Mouse (Mus musculus) kidney, embryonic 14.5 days (tissue): ENCODE measurements around the gene Ctsz. TPM values are rescaled to one million over a fixed set of nuclear protein-coding genes. Genes with fewer than 3 reads are reported as not detected.

Experiments
- ATAC-seq: fragments of 200-750 bp; cut with Nextera tagmentation; 2 replicates; pipeline ENCODE4 v1.8.0; 2017; ENCODE audit warnings: moderate number of reproducible peaks, mild to moderate bottlenecking, moderate TSS enrichment, moderate library complexity; ENCODE audit not compliant: low FRiP score, low TSS enrichment
- H3K27ac ChIP-seq: fragments of 300-500 bp; sonication (generic); 2 replicates; pipeline ENCODE4 v1.5.1; 2014; ENCODE audit warnings: low read depth, mild to moderate bottlenecking, low read length, moderate library complexity, mixed read lengths
- H3K27me3 ChIP-seq: fragments of 300-500 bp; sonication (generic); 2 replicates; pipeline ENCODE4 v1.6.1; 2014; ENCODE audit warnings: mild to moderate bottlenecking, low read length; ENCODE audit not compliant: control insufficient read depth, insufficient read depth
- H3K36me3 ChIP-seq: fragments of 300-500 bp; sonication (generic); 2 replicates; pipeline ENCODE4 v1.6.1; 2014; ENCODE audit warnings: low read length, mixed read lengths; ENCODE audit not compliant: control insufficient read depth, insufficient read depth
- H3K4me1 ChIP-seq: fragments of 300-500 bp; sonication (generic); 2 replicates; pipeline ENCODE4 v1.6.1; 2014; ENCODE audit warnings: low read length, mixed read lengths; ENCODE audit not compliant: control insufficient read depth, insufficient read depth
- H3K4me2 ChIP-seq: fragments of 300-500 bp; sonication (generic); replicated peaks from 2 replicates; pipeline ENCODE4 v1.6.1; 2014; ENCODE audit warnings: low read depth, mild to moderate bottlenecking, low read length
- H3K4me3 ChIP-seq: fragments of 300-500 bp; sonication (generic); 2 replicates; pipeline ENCODE4 v1.5.1; 2014; ENCODE audit warnings: mild to moderate bottlenecking, low read length
- H3K9ac ChIP-seq: fragments of 300-500 bp; sonication (generic); 2 replicates; pipeline ENCODE4 v1.6.1; 2014; ENCODE audit warnings: low read depth, mild to moderate bottlenecking, low read length, moderate library complexity
- H3K9me3 ChIP-seq: fragments of 300-500 bp; sonication (generic); 2 replicates; pipeline ENCODE4 v1.6.1; 2016; ENCODE audit warnings: low read length; ENCODE audit not compliant: control insufficient read depth
- WGBS: fragments of 180-500 bp; shearing (Covaris S2); extraction: QIAGEN DNeasy Blood & Tissue Kit; methylation state at CpG from one replicate; pipeline ENCODE4 v1.1.7; 2014; 5-methylcytosine and 5-hydroxymethylcytosine counted together
- polyA plus RNA-seq: library from polyadenylated mRNA; unstranded; fragments of >200 nt; fragmentation: Nextera tagmentation; extraction: Ambion mirVana; gene quantifications from 2 replicates; pipeline ENCODE4 v1.2.1, GENCODE M21; 2014

The Ctsz gene
- polyA plus RNA-seq, 1 experiment from 2014 or later: 115 TPM

DNA sequence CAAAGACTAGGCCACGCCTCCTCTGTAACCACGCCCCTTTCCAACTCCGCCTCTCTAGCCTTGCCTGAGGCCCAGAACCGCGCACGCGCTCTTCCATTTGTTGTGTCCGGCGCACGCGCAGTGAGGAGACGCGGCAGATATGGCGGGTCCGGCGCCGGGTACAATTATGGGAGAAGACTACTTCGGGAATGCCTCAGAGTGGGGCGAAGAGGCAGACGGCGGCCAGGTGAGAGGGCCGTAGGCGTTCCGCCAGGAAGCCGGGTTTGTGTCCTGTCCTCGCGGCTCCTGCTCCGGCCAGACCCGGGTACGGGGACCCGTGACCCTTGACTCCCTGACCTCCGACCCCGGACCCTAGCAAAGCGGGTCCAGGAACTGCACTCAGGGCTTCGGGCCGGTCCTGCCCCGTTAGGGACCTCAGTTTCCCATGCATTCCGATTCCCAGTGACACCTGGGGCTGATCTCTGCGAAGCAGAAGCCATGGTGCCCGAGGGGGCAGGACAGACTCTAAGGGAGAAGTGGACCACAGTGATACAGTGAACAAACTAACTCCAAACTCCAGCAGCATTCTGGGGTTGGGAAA is 23.0 kb downstream of the Ctsz start, which contains the start of gene Nelfcd:
Gene Nelfcd (plus strand): TSS at position 74 of the 580 bp plus-strand sequence.
- Histone ChIP-seq H3K4me1 (peaks cover 6% of the 10 kb centered on the region), H3K9ac (peak within 1 kb of the TSS; percentile 80), H3K4me3 (peak within 1 kb of the TSS; percentile 73), H3K4me2 (peak within 1 kb of the TSS; percentile 74), H3K9me3 (no peaks in the 10 kb centered on the region), H3K27me3 (no peaks in the 10 kb centered on the region), H3K27ac (peak within 1 kb of the TSS; percentile 24; the same call in 1 of the 2 replicates), H3K36me3 (peaks cover 8% of the 10 kb centered on the region)
- WGBS: 1% methylated on average over 40 of the region's 40 CpGs
- peak; percentile 96 for ATAC-seq

GRCm38 (mm10) chr2:174415001-174415730 is 23.7 kb downstream of the Ctsz start:
- no peak overlapping the region for H3K9ac ChIP-seq
- no peaks in the 10 kb centered on the region for H3K9me3 ChIP-seq
- H3K4me1 ChIP-seq: peaks cover 6% of the 10 kb centered on the region
- H3K27ac ChIP-seq: no peak overlapping the region
- WGBS: 48% methylated on average over 15 of the region's 18 CpGs
- H3K27me3 ChIP-seq: no peaks in the 10 kb centered on the region
- ATAC-seq: no peak; the same call in none of the 2 replicates
- H3K4me2 ChIP-seq: no peak overlapping the region
- H3K4me3 ChIP-seq: peak overlapping the region; percentile 73
- H3K36me3 ChIP-seq: peaks cover 4% of the 10 kb centered on the region; the same call in 1 of the 2 replicates

- no peak overlapping the region for H3K4me3 ChIP-seq
Observed at GRCm38 (mm10) chr2:174413127-174413526, 25.7 kb downstream of the Ctsz start.

GRCm38 (mm10) chr2:174410222-174410621 is 28.6 kb downstream of the Ctsz start:
- H3K36me3 ChIP-seq: no peaks in the 10 kb centered on the region
- H3K4me1 ChIP-seq: no peaks in the 10 kb centered on the region
- no peak overlapping the region for H3K4me3 ChIP-seq
- H3K9ac ChIP-seq: no peak overlapping the region
- H3K27me3 ChIP-seq: no peaks in the 10 kb centered on the region
- 27% methylated on average over 2 of the region's 2 CpGs for WGBS
- ATAC-seq: peak; percentile 32; the same call in 1 of the 2 replicates
- no peaks in the 10 kb centered on the region for H3K9me3 ChIP-seq
- H3K27ac ChIP-seq: no peak overlapping the region
- H3K4me2 ChIP-seq: no peak overlapping the region

More at GRCm38 (mm10) chr2:174413127-174413526, 25.7 kb downstream of the Ctsz start:
- Histone ChIP-seq H3K4me1 (peaks cover 6% of the 10 kb centered on the region), H3K9ac (no peak overlapping the region), H3K27ac (no peak overlapping the region), H3K36me3 (no peaks in the 10 kb centered on the region), H3K27me3 (no peaks in the 10 kb centered on the region), H3K4me2 (no peak overlapping the region), H3K9me3 (no peaks in the 10 kb centered on the region)
- no peak for ATAC-seq
- WGBS: 73% methylated on average over 7 of the region's 7 CpGs

- Histone ChIP-seq H3K4me3 (no peak overlapping the region), H3K36me3 (no peaks in the 10 kb centered on the region), H3K4me2 (no peak overlapping the region), H3K27ac (no peak overlapping the region), H3K27me3 (no peaks in the 10 kb centered on the region), H3K4me1 (no peaks in the 10 kb centered on the region), H3K9ac (no peak overlapping the region), H3K9me3 (no peaks in the 10 kb centered on the region)
- ATAC-seq: no peak
- WGBS: 81% methylated on average over 4 of the region's 4 CpGs
Observed at GRCm38 (mm10) chr2:174400396-174400795, 38.4 kb downstream of the Ctsz start.

GRCm38 (mm10) chr2:174397881-174398280 is 41.0 kb downstream of the Ctsz start:
- Histone ChIP-seq H3K4me2 (no peak overlapping the region), H3K27ac (no peak overlapping the region), H3K27me3 (no peaks in the 10 kb centered on the region), H3K4me1 (no peaks in the 10 kb centered on the region), H3K4me3 (no peak overlapping the region), H3K9ac (no peak overlapping the region), H3K36me3 (no peaks in the 10 kb centered on the region), H3K9me3 (no peaks in the 10 kb centered on the region)
- 88% methylated on average over 6 of the region's 6 CpGs for WGBS
- no peak for ATAC-seq

- H3K4me2 ChIP-seq: no peak overlapping the region
- no peak for ATAC-seq
- 89% methylated on average over 1 of the region's 1 CpGs for WGBS
Observed at GRCm38 (mm10) chr2:174397065-174397464, 41.8 kb downstream of the Ctsz start.

GRCm38 (mm10) chr2:174396643-174397042 is 42.2 kb downstream of the Ctsz start:
- no peak for ATAC-seq
- H3K36me3 ChIP-seq: no peaks in the 10 kb centered on the region
- no peaks in the 10 kb centered on the region for H3K4me1 ChIP-seq

More at GRCm38 (mm10) chr2:174397065-174397464, 41.8 kb downstream of the Ctsz start:
- Histone ChIP-seq H3K27me3 (no peaks in the 10 kb centered on the region), H3K36me3 (no peaks in the 10 kb centered on the region), H3K27ac (no peak overlapping the region), H3K4me1 (no peaks in the 10 kb centered on the region), H3K9me3 (no peaks in the 10 kb centered on the region; the same call in 1 of the 2 replicates), H3K9ac (no peak overlapping the region), H3K4me3 (no peak overlapping the region)

GRCm38 (mm10) chr2:174393383-174393782 is 45.5 kb downstream of the Ctsz start:
- no peak for ATAC-seq
- no peaks in the 10 kb centered on the region for H3K27me3 ChIP-seq
- H3K9ac ChIP-seq: no peak overlapping the region
- H3K4me1 ChIP-seq: no peaks in the 10 kb centered on the region
- 76% methylated on average over 5 of the region's 5 CpGs for WGBS
- no peak overlapping the region for H3K27ac ChIP-seq
- H3K36me3 ChIP-seq: no peaks in the 10 kb centered on the region
- H3K4me2 ChIP-seq: no peak overlapping the region
- no peak overlapping the region for H3K4me3 ChIP-seq
- no peaks in the 10 kb centered on the region; the same call in 1 of the 2 replicates for H3K9me3 ChIP-seq

More at GRCm38 (mm10) chr2:174396643-174397042, 42.2 kb downstream of the Ctsz start:
- Histone ChIP-seq H3K27me3 (no peaks in the 10 kb centered on the region), H3K4me2 (no peak overlapping the region), H3K9ac (no peak overlapping the region), H3K4me3 (no peak overlapping the region), H3K27ac (no peak overlapping the region), H3K9me3 (no peaks in the 10 kb centered on the region; the same call in 1 of the 2 replicates)
- WGBS: 86% methylated on average over 10 of the region's 10 CpGs
